Mouse (Mus musculus) midbrain, embryonic 11.5 days (tissue): ENCODE measurements around the gene Slc5a5. TPM values are rescaled to one million over a fixed set of nuclear protein-coding genes. Genes with fewer than 3 reads are reported as not detected.

Experiments used
- ATAC-seq: fragments of 200-750 bp; cut with Nextera tagmentation; 2 replicates; pipeline ENCODE4 v1.8.0; 2017; ENCODE audit warnings: moderate TSS enrichment, moderate library complexity; ENCODE audit not compliant: low FRiP score
- DNase-seq: peaks from one replicate; pipeline ENCODE4 v3.0.0; 2015; ENCODE audit warnings: low spot score; ENCODE audit errors: missing footprints
- H3K27ac ChIP-seq: fragments of 300-500 bp; sonication (generic); 2 replicates; pipeline ENCODE4 v1.5.1; 2014; ENCODE audit warnings: low read depth, low read length
- H3K27me3 ChIP-seq: fragments of 300-500 bp; sonication (generic); 2 replicates; pipeline ENCODE4 v1.6.1; 2014; ENCODE audit warnings: mild to moderate bottlenecking, low read length, moderate library complexity, mixed read lengths; ENCODE audit not compliant: control insufficient read depth, insufficient read depth
- H3K36me3 ChIP-seq: fragments of 300-500 bp; sonication (generic); 2 replicates; pipeline ENCODE4 v1.6.1; 2014; ENCODE audit warnings: mild to moderate bottlenecking, low read length, moderate library complexity, mixed read lengths; ENCODE audit not compliant: control insufficient read depth, insufficient read depth
- H3K4me1 ChIP-seq: fragments of 300-500 bp; sonication (generic); 2 replicates; pipeline ENCODE4 v1.6.1; 2014; ENCODE audit warnings: low read length; ENCODE audit not compliant: control insufficient read depth, insufficient read depth
- H3K4me2 ChIP-seq: fragments of 300-500 bp; sonication (generic); 2 replicates; pipeline ENCODE4 v1.6.1; 2014; ENCODE audit warnings: mild to moderate bottlenecking, moderate library complexity
- H3K4me3 ChIP-seq: fragments of 300-500 bp; sonication (generic); 2 replicates; pipeline ENCODE4 v1.5.1; 2014; ENCODE audit warnings: low read depth, low read length
- H3K9ac ChIP-seq: fragments of 300-500 bp; sonication (generic); 2 replicates; pipeline ENCODE4 v1.6.1; 2014; ENCODE audit warnings: low read length
- H3K9me3 ChIP-seq: fragments of 300-500 bp; sonication (generic); 2 replicates; pipeline ENCODE4 v1.6.1; 2016; ENCODE audit warnings: low read length; ENCODE audit not compliant: control insufficient read depth
- WGBS: fragments of 180-500 bp; shearing (Covaris S2); extraction: QIAGEN DNeasy Blood & Tissue Kit; methylation state at CpG from one replicate; pipeline ENCODE4 v1.1.7; 2014; 5-methylcytosine and 5-hydroxymethylcytosine counted together
- polyA plus RNA-seq: library from polyadenylated mRNA; unstranded; fragments of >200 nt; fragmentation: Nextera tagmentation; extraction: Ambion mirVana; gene quantifications from 2 replicates; pipeline ENCODE4 v1.2.1, GENCODE M21; 2014

The Slc5a5 gene
- 0.61 and 0.77 TPM in 2 replicates for polyA plus RNA-seq

DNA sequence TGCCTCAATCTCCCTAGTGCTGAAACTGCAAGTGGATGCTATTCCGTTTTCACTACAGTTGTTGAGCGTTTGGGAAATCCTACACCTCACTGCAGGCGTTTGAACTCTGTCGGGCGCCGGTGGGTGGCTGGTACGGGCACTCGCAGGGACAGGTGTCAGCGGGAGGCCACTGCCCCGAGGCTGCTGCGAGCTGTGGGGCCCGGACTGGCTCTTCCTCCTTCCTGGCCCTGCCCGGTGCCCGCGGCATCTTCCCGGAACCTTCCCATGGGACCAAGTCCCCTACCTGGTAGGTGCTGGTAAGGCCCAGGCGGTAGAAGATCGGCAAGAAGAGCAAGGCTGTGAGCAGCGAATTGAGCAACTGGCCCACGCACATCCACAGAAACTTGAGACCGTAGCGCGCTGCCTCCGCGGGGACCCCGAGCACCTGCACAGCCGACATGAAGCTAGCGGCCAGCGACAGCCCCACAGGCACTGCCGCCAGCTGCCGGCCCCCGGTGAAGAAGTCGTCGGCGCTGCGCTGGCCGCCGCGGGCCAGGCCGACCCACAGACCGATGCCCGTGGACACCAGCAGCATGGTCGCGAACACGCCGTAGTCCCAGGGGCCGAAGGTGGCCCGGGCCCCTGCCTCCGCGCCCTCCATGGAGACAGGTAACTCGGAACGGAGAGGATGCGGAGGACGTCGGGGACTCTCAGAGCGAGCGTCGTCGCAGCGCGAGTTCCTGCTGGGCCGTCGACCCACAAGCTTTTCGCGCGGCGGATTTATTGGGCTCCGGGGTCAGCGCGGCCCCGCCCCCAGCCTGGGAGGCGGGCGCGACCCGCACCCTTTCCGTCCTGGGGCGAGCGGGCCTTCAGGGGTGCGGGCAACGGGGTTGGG is at the start of gene Slc5a5:
Gene Slc5a5, minus strand, starts transcription at position 736 of the 874 bp plus-strand sequence.
- peak within 1 kb of the TSS; percentile 22 for H3K4me3 ChIP-seq
- H3K9ac ChIP-seq = peak within 1 kb of the TSS; percentile 54
- H3K9me3 ChIP-seq = no peaks in the 10 kb centered on the region
- 2% methylated on average over 76 of the region's 80 CpGs for WGBS
- DNase-seq (peak; percentile 93), ATAC-seq (no peak)
- H3K36me3 ChIP-seq = peaks cover 17% of the 10 kb centered on the region
- no peak within 1 kb of the TSS for H3K27ac ChIP-seq
- peaks cover 36% of the 10 kb centered on the region for H3K27me3 ChIP-seq
- peak within 1 kb of the TSS; percentile 41 for H3K4me2 ChIP-seq
- peaks cover 13% of the 10 kb centered on the region for H3K4me1 ChIP-seq

GRCm38 (mm10) chr8:70941478-70941877 is 48.9 kb upstream of the Slc5a5 start:
- Histone ChIP-seq H3K36me3 (no peaks in the 10 kb centered on the region), H3K27ac (no peak overlapping the region), H3K9ac (no peak overlapping the region), H3K4me3 (no peak overlapping the region), H3K27me3 (no peaks in the 10 kb centered on the region), H3K9me3 (no peaks in the 10 kb centered on the region), H3K4me1 (no peaks in the 10 kb centered on the region), H3K4me2 (no peak overlapping the region)
- DNase-seq = no peak
- 68% methylated on average over 2 of the region's 2 CpGs for WGBS
- ATAC-seq = no peak

GRCm38 (mm10) chr8:70937200-70937599 is 44.6 kb upstream of the Slc5a5 start:
- DNase-seq = no peak
- 82% methylated on average over 6 of the region's 6 CpGs for WGBS
- no peaks in the 10 kb centered on the region for H3K9me3 ChIP-seq
- no peaks in the 10 kb centered on the region for H3K36me3 ChIP-seq
- H3K27ac ChIP-seq = no peak overlapping the region
- no peak overlapping the region for H3K4me3 ChIP-seq
- no peak overlapping the region for H3K4me2 ChIP-seq
- no peak for ATAC-seq
- H3K9ac ChIP-seq = no peak overlapping the region
- no peaks in the 10 kb centered on the region for H3K27me3 ChIP-seq
- no peaks in the 10 kb centered on the region for H3K4me1 ChIP-seq

DNA sequence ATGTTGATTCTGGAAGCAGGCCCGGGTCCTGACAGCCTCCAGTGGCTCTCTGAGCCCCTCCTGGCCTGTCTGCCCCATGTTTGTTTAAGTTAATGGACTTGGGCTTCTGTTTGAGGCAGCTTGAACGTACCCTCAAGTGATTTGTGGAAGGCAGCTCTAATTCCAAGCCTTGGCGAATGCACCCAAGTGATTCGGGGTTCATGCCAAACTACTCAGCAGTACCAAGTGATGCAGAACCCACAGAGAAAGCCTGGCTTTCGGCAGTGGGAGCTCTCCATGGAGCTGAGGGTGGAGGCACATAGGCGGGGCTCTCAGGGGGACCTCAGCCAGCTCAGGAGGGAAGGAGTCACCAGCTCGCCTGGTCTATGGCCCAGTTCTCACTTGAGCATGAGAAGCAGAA is 42.2 kb upstream of the Slc5a5 start:
- Histone ChIP-seq H3K4me3 (no peak overlapping the region), H3K9me3 (no peaks in the 10 kb centered on the region), H3K4me1 (no peaks in the 10 kb centered on the region), H3K4me2 (no peak overlapping the region), H3K36me3 (no peaks in the 10 kb centered on the region), H3K27ac (no peak overlapping the region), H3K27me3 (no peaks in the 10 kb centered on the region), H3K9ac (no peak overlapping the region)
- DNase-seq = no peak
- 66% methylated on average over 7 of the region's 7 CpGs for WGBS
- ATAC-seq = no peak

GRCm38 (mm10) chr8:70933036-70933435 is 40.5 kb upstream of the Slc5a5 start:
- Histone ChIP-seq H3K27ac (no peak overlapping the region), H3K4me3 (no peak overlapping the region), H3K9ac (no peak overlapping the region), H3K36me3 (no peaks in the 10 kb centered on the region), H3K9me3 (no peaks in the 10 kb centered on the region), H3K4me2 (no peak overlapping the region), H3K27me3 (no peaks in the 10 kb centered on the region), H3K4me1 (no peaks in the 10 kb centered on the region)
- DNase-seq (no peak), ATAC-seq (no peak)
- WGBS = 93% methylated on average over 4 of the region's 4 CpGs

- Histone ChIP-seq H3K27me3 (no peaks in the 10 kb centered on the region), H3K36me3 (no peaks in the 10 kb centered on the region), H3K4me2 (no peak overlapping the region), H3K9ac (no peak overlapping the region), H3K27ac (no peak overlapping the region), H3K9me3 (no peaks in the 10 kb centered on the region), H3K4me1 (no peaks in the 10 kb centered on the region), H3K4me3 (no peak overlapping the region)
- WGBS = 90% methylated on average over 11 of the region's 11 CpGs
- DNase-seq (no peak), ATAC-seq (no peak)
Measured at GRCm38 (mm10) chr8:70931731-70932130, 39.2 kb upstream of the Slc5a5 start.

DNA sequence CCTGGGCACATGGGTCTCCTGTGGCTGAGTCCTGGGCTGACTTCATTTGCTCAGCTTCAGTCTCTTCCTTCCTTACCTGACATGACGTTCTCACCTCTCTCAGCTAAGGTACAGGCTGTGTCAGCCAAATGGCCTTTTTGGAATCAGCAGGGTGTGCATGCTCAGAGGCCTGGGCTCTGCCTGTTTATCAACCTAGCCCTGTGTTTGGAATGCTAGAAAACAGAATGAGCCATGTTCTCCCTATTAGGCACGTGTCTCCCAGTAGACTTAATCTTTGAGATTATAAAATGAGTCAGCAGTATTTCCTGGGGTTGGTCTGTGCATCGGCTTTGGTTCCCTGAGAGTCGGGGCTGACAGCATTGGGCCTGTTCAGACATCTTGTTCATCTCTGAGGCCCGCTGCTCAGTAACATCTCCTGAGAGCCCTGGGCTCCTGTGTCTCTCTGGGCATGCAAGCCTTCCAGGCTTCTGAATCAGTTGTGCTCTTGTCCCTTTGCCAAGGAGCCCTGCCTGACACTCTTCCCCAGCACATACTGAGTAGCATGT is 36.3 kb upstream of the Slc5a5 start:
- Histone ChIP-seq H3K9ac (no peak overlapping the region), H3K9me3 (no peaks in the 10 kb centered on the region), H3K4me3 (no peak overlapping the region), H3K27me3 (no peaks in the 10 kb centered on the region), H3K36me3 (no peaks in the 10 kb centered on the region), H3K27ac (no peak overlapping the region), H3K4me2 (no peak overlapping the region), H3K4me1 (no peaks in the 10 kb centered on the region)
- DNase-seq (no peak), ATAC-seq (no peak)
- 82% methylated on average over 5 of the region's 5 CpGs for WGBS

DNA sequence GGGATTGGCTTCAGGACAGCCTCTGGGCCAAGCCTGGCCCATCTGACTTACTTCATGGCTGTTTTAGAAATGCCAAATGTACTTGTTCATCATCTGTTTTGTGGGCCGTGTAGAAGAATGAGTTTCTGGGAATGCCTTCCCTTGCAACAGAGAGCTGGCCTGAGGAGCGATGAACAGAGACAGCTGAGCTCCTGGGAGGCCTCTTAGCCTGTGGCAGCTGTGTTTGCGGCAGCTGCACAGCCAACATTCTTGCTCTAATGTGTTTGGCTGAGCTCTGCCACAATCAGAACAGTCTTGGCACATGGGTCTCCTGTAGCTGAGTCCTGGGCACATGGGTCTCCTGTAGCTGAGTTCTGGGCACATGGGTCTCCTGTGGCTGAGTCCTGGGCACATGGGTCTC is 35.5 kb upstream of the Slc5a5 start:
- WGBS = 90% methylated on average over 3 of the region's 3 CpGs
- Histone ChIP-seq H3K4me3 (no peak overlapping the region), H3K9me3 (no peaks in the 10 kb centered on the region), H3K4me2 (no peak overlapping the region), H3K9ac (no peak overlapping the region), H3K27ac (no peak overlapping the region), H3K36me3 (no peaks in the 10 kb centered on the region), H3K27me3 (no peaks in the 10 kb centered on the region), H3K4me1 (no peaks in the 10 kb centered on the region)
- ATAC-seq = no peak
- no peak for DNase-seq

DNA sequence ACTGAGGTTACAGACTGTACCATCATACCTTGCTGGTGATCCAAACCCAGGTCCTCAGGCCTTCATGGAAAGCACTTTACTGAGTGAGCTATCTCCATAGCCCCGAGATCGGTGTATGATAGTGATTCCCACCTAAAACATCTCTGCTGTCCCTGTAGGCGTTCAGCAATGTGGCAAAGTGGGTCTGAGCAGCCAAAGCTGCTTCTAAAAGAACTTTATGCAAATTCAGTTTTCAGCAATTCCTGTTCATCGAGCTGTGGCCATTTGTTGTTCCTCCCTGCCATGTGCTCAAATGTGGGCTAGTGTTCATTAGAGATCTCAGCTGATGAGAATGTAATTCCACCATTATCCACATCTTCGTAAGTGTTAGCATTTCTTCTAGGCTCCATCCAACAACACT is 33.8 kb upstream of the Slc5a5 start:
- Histone ChIP-seq H3K9ac (no peak overlapping the region), H3K36me3 (no peaks in the 10 kb centered on the region), H3K27me3 (no peaks in the 10 kb centered on the region), H3K27ac (no peak overlapping the region), H3K4me1 (no peaks in the 10 kb centered on the region), H3K4me2 (no peak overlapping the region), H3K9me3 (no peaks in the 10 kb centered on the region), H3K4me3 (no peak overlapping the region)
- 91% methylated on average over 5 of the region's 5 CpGs for WGBS
- ATAC-seq (no peak), DNase-seq (no peak)
